Mouse (Mus musculus) limb, embryonic 13.5 days (tissue): ENCODE data around the gene Bmp8b. TPM values are rescaled to one million over a fixed set of nuclear protein-coding genes. Genes with fewer than 3 reads are reported as not detected.
"Not testable (repeated sequence)": the region's sequence is repeated elsewhere in the genome, so short reads cannot be mapped to it uniquely, and the experiment has no call there.

Experiments
- ATAC-seq: fragments of 200-750 bp; cut with Nextera tagmentation; 2 replicates; pipeline ENCODE4 v1.8.0; 2017; ENCODE audit warnings: low read depth, moderate number of reproducible peaks, moderate TSS enrichment; ENCODE audit not compliant: low FRiP score
- H3K27ac ChIP-seq: fragments of 300-500 bp; sonication (generic); 2 replicates; pipeline ENCODE4 v1.5.1; 2015; ENCODE audit warnings: inconsistent platforms, mild to moderate bottlenecking, moderate library complexity
- H3K27me3 ChIP-seq: fragments of 300-500 bp; sonication (generic); 2 replicates; pipeline ENCODE4 v1.6.1; 2015; ENCODE audit warnings: mild to moderate bottlenecking, inconsistent platforms
- H3K36me3 ChIP-seq: fragments of 300-500 bp; sonication (generic); 2 replicates; pipeline ENCODE4 v1.6.1; 2015; ENCODE audit warnings: inconsistent platforms, mild to moderate bottlenecking, moderate library complexity
- H3K4me1 ChIP-seq: fragments of 300-500 bp; sonication (generic); 2 replicates; pipeline ENCODE4 v1.6.1; 2015; ENCODE audit warnings: inconsistent platforms
- H3K4me2 ChIP-seq: fragments of 300-500 bp; sonication (generic); replicated peaks from 2 replicates; pipeline ENCODE4 v1.6.1; 2015; ENCODE audit warnings: inconsistent platforms, mild to moderate bottlenecking, moderate library complexity
- H3K4me3 ChIP-seq: fragments of 300-500 bp; sonication (generic); 2 replicates; pipeline ENCODE4 v1.5.1; 2015; ENCODE audit warnings: moderate library complexity, mild to moderate bottlenecking, inconsistent platforms
- H3K9ac ChIP-seq: fragments of 300-500 bp; sonication (generic); 2 replicates; pipeline ENCODE4 v1.6.1; 2015; ENCODE audit warnings: mild to moderate bottlenecking, inconsistent platforms
- H3K9me3 ChIP-seq: fragments of 300-500 bp; sonication (generic); 2 replicates; pipeline ENCODE4 v1.6.1; 2016; ENCODE audit warnings: inconsistent platforms
- WGBS: fragments of 180-500 bp; shearing (Covaris S2); methylation state at CpG from one replicate; pipeline ENCODE4 v1.1.7; 2015; 5-methylcytosine and 5-hydroxymethylcytosine counted together
- polyA plus RNA-seq: library from polyadenylated mRNA; unstranded; fragments of >200 nt; fragmentation: Nextera tagmentation; extraction: Ambion mirVana; gene quantifications from 2 replicates; pipeline ENCODE4 v1.2.1, GENCODE M21; 2015

Gene Bmp8b
- polyA plus RNA-seq, 1 experiment from 2014 or later: 0.89 TPM

GRCm38 (mm10) chr4:123085290-123085689, 19.7 kb upstream of the Bmp8b start:
- H3K9me3 ChIP-seq: no peaks in the 10 kb centered on the region
- no peak overlapping the region for H3K9ac ChIP-seq
- no peak overlapping the region for H3K4me3 ChIP-seq
- WGBS: 75% methylated on average over 2 of the region's 2 CpGs
- 0 out of 2 replicates have a peak, but pooled peaks cover 4% of the 10 kb centered on the region for H3K4me1 ChIP-seq
- ATAC-seq: no peak
- H3K4me2 ChIP-seq: no peak overlapping the region
- H3K36me3 ChIP-seq: no peaks in the 10 kb centered on the region
- no peaks in the 10 kb centered on the region; the same call in 1 of the 2 replicates for H3K27me3 ChIP-seq
- no peak overlapping the region for H3K27ac ChIP-seq

- no peaks in the 10 kb centered on the region; the same call in 1 of the 2 replicates for H3K27me3 ChIP-seq
- no peaks in the 10 kb centered on the region for H3K9me3 ChIP-seq
- H3K36me3 ChIP-seq: no peaks in the 10 kb centered on the region
- WGBS: 86% methylated on average over 4 of the region's 4 CpGs
- H3K9ac ChIP-seq: no peak overlapping the region
- H3K4me1 ChIP-seq: no peaks in the 10 kb centered on the region
- no peak overlapping the region for H3K27ac ChIP-seq
- ATAC-seq: no peak
- H3K4me2 ChIP-seq: no peak overlapping the region
- H3K4me3 ChIP-seq: no peak overlapping the region
Observed at GRCm38 (mm10) chr4:123086381-123086780, 18.6 kb upstream of the Bmp8b start.

- no peak overlapping the region for H3K9ac ChIP-seq
- no peaks in the 10 kb centered on the region for H3K27me3 ChIP-seq
- 0 out of 2 replicates have a peak, but pooled peaks cover 7% of the 10 kb centered on the region for H3K4me1 ChIP-seq
- H3K4me3 ChIP-seq: no peak overlapping the region
- WGBS: 59% methylated on average over 5 of the region's 5 CpGs
- no peaks in the 10 kb centered on the region for H3K9me3 ChIP-seq
- no peaks in the 10 kb centered on the region for H3K36me3 ChIP-seq
- H3K4me2 ChIP-seq: no peak overlapping the region
- no peak for ATAC-seq
- H3K27ac ChIP-seq: no peak overlapping the region
Observed at GRCm38 (mm10) chr4:123092621-123093020, 12.3 kb upstream of the Bmp8b start.

DNA sequence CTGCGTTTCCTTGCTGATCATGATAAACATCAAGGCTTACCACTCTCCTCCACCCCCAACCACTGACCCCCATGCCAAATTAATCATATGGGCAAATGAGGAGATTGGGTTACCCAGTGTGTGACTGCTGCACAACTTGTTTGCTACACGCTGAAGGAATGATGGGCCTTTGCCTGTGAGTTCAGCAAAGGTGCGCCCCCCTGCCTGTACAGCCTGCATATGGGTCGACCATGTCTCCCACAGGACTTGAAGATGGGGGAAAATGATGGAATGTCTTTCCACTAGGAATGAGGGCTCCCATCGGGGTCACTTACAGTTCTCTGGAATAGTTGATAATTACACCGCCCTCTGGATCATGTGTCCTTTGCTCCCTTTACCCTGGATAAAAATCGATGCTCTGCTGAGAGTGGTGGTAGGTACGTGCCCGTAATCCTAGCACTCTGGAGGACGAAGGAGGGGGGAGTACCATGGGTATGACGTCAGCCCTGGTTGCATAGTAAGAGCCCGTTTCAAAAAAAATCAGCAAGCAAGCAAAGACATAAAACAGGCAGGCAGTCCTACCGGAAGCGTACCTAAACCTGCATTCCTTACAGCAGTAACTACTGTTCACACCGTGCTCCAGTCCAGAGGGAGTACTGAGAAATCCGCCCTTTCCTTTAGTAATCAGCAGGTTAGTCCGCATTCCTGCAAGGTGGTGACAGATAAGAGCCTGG, 11.7 kb upstream of the Bmp8b start:
- ATAC-seq: peak; percentile 61; the same call in 1 of the 2 replicates
- Histone ChIP-seq H3K4me1 (0 out of 2 replicates have a peak, but pooled peaks cover 7% of the 10 kb centered on the region), H3K27ac (no peak overlapping the region), H3K36me3 (no peaks in the 10 kb centered on the region), H3K4me3 (peak overlapping the region; percentile 3; the same call in 1 of the 2 replicates), H3K4me2 (peak overlapping the region; percentile 44), H3K9me3 (no peaks in the 10 kb centered on the region), H3K9ac (no peak overlapping the region), H3K27me3 (no peaks in the 10 kb centered on the region)
- WGBS: 40% methylated on average over 17 of the region's 17 CpGs

GRCm38 (mm10) chr4:123093869-123094268, 11.1 kb upstream of the Bmp8b start:
- no peaks in the 10 kb centered on the region for H3K9me3 ChIP-seq
- no peak overlapping the region for H3K4me3 ChIP-seq
- no peak; the same call in 1 of the 2 replicates for ATAC-seq
- H3K4me1 ChIP-seq: 0 out of 2 replicates have a peak, but pooled peaks cover 7% of the 10 kb centered on the region
- H3K27ac ChIP-seq: no peak overlapping the region
- WGBS: 47% methylated on average over 9 of the region's 9 CpGs
- H3K4me2 ChIP-seq: peak overlapping the region; percentile 44; the same call in 1 of the 2 replicates
- H3K9ac ChIP-seq: no peak overlapping the region
- no peaks in the 10 kb centered on the region for H3K36me3 ChIP-seq
- no peaks in the 10 kb centered on the region for H3K27me3 ChIP-seq

- 20% methylated on average over 24 of the region's 24 CpGs for WGBS
- Histone ChIP-seq H3K4me1 (peaks cover 11% of the 10 kb centered on the region), H3K36me3 (no peaks in the 10 kb centered on the region), H3K9me3 (no peaks in the 10 kb centered on the region), H3K27ac (no peak overlapping the region), H3K27me3 (peaks cover 64% of the 10 kb centered on the region), H3K4me2 (peak overlapping the region; percentile 61), H3K4me3 (peak overlapping the region; percentile 37), H3K9ac (no peak overlapping the region; the same call in 1 of the 2 replicates)
- ATAC-seq: 0 out of 2 replicates have a peak, but pooled peaks have one; percentile 5
Observed at GRCm38 (mm10) chr4:123105451-123105790, 456 bp downstream of the Bmp8b start.

GRCm38 (mm10) chr4:123105929-123106328, 964 bp downstream of the Bmp8b start:
- WGBS: 86% methylated on average over 7 of the region's 7 CpGs
- H3K27ac ChIP-seq, ATAC-seq, H3K4me3 ChIP-seq, H3K4me2 ChIP-seq, H3K9me3 ChIP-seq, H3K36me3 ChIP-seq, H3K9ac ChIP-seq: not testable (repeated sequence)
- H3K4me1 ChIP-seq: peaks cover 11% of the 10 kb centered on the region
- peaks cover 62% of the 10 kb centered on the region for H3K27me3 ChIP-seq

DNA sequence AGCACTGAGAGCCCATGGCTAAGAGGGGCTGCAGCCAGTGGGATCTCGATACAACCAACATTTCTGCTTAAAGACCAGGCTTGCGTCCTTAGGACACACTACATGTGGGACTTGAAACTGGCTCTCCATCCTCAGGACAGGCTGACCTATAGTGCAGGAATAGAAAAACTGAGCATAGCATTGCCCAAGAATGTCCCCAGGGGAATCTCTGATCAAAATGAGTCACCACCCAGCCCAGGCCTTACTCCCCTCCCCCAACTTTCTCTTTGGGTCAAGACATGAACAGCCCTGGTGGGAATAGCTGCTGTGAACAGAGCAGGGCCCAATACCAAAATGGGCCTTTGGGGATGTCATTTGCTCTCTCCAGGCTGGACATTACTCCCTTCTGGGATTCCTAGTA, 1.9 kb downstream of the Bmp8b start:
- no peak overlapping the region for H3K4me2 ChIP-seq
- no peak overlapping the region for H3K27ac ChIP-seq
- WGBS: 97% methylated on average over 2 of the region's 2 CpGs
- no peak overlapping the region for H3K9ac ChIP-seq
- H3K4me1 ChIP-seq: peaks cover 11% of the 10 kb centered on the region
- H3K27me3 ChIP-seq: peaks cover 61% of the 10 kb centered on the region
- no peaks in the 10 kb centered on the region for H3K36me3 ChIP-seq
- H3K4me3 ChIP-seq: no peak overlapping the region
- no peak for ATAC-seq
- no peaks in the 10 kb centered on the region for H3K9me3 ChIP-seq

GRCm38 (mm10) chr4:123108056-123108455, 3.1 kb downstream of the Bmp8b start:
- Histone ChIP-seq H3K4me3 (no peak overlapping the region), H3K4me2 (no peak overlapping the region), H3K9ac (no peak overlapping the region), H3K9me3 (no peaks in the 10 kb centered on the region), H3K27ac (no peak overlapping the region), H3K36me3 (no peaks in the 10 kb centered on the region), H3K4me1 (peaks cover 11% of the 10 kb centered on the region), H3K27me3 (peaks cover 52% of the 10 kb centered on the region)
- WGBS: 89% methylated on average over 5 of the region's 5 CpGs
- no peak for ATAC-seq

DNA sequence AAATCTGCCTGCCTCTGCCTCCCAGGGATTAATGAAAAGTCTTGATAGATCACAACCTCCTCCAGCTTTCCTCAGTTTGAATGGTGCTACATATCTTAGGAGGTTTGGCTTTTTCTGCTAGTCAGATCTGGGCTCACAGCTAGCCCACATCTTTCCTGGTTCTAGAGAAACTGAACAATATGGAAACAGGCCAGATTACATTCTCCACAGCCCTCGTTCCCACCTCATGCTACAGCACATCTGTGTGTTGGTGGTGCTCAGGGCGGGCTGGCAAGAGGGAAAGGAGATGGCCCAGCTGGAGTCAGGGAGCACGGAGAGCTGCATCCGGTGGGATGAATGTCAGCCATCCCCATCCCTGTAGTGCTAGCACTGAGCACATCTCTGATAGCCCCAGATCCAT, 5.8 kb downstream of the Bmp8b start:
- H3K9me3 ChIP-seq: no peaks in the 10 kb centered on the region
- no peaks in the 10 kb centered on the region for H3K36me3 ChIP-seq
- no peaks in the 10 kb centered on the region for H3K4me1 ChIP-seq
- 84% methylated on average over 4 of the region's 4 CpGs for WGBS
- H3K27me3 ChIP-seq: peaks cover 34% of the 10 kb centered on the region
- H3K4me2 ChIP-seq: no peak overlapping the region
- no peak for ATAC-seq
- H3K4me3 ChIP-seq: no peak overlapping the region
- no peak overlapping the region for H3K27ac ChIP-seq
- H3K9ac ChIP-seq: no peak overlapping the region

- not testable (repeated sequence) for H3K4me2 ChIP-seq, H3K27ac ChIP-seq, H3K9me3 ChIP-seq, H3K36me3 ChIP-seq, H3K4me3 ChIP-seq, H3K4me1 ChIP-seq, H3K9ac ChIP-seq, ATAC-seq
- peaks cover 32% of the 10 kb centered on the region for H3K27me3 ChIP-seq
- 61% methylated on average over 10 of the region's 10 CpGs for WGBS
Observed at GRCm38 (mm10) chr4:123111275-123111983, 6.5 kb downstream of the Bmp8b start.

- no peak for ATAC-seq
- H3K9ac ChIP-seq: no peak overlapping the region
- no peaks in the 10 kb centered on the region for H3K36me3 ChIP-seq
- no peaks in the 10 kb centered on the region for H3K9me3 ChIP-seq
- H3K27ac ChIP-seq: no peak overlapping the region
- H3K4me3 ChIP-seq: no peak overlapping the region
- H3K4me1 ChIP-seq: 0 out of 2 replicates have a peak, but pooled peaks cover 3% of the 10 kb centered on the region
- WGBS: 80% methylated on average over 8 of the region's 8 CpGs
- no peak overlapping the region for H3K4me2 ChIP-seq
- H3K27me3 ChIP-seq: peaks cover 29% of the 10 kb centered on the region
Observed at GRCm38 (mm10) chr4:123112216-123112764, 7.3 kb downstream of the Bmp8b start.
